Mouse (Mus musculus) sigmoid colon, adult 10 weeks (tissue): Measurements from ENCODE around the gene Rita1. TPM values are rescaled to one million over a fixed set of nuclear protein-coding genes. Genes with fewer than 3 reads are reported as not detected.

Experiments used
- polyA plus RNA-seq: library from polyadenylated mRNA; stranded (reverse); fragments of 350-450 nt; fragmentation: Illumina TruSeq; extraction: RNeasy Lipid Tissue Mini Kit (QIAGEN cat#74804); gene quantifications from one replicate; pipeline ENCODE4 v1.2.3, GENCODE M21; 2014; ENCODE audit warnings: low read depth, low replicate concordance

Rita1 gene
- polyA plus RNA-seq = not detected

DNA sequence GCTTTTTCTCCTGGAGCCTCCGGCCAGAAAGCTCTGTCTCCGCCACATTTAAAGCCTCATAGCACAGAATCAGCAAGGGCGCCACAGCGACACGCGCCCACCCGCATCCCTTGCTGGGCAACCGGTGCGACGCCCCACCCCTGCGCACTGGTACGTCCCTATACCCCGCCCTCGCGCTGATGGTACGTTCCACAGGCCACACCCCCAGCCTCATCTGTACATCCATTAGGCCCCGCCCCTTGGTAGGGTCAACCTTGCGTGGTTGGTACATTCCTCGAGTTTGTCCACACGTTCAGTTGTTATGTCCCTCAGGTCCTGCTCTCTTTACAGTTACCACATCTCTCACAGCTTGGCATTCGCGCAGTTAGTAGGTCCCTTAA is at the start of gene Rita1, which contains the start of gene Ddx54:
Gene Rita1 (minus strand): TSS at position 148 of the 380 bp plus-strand sequence.
Gene Ddx54 (plus strand): TSS at position 298 of the 380 bp plus-strand sequence.

DNA sequence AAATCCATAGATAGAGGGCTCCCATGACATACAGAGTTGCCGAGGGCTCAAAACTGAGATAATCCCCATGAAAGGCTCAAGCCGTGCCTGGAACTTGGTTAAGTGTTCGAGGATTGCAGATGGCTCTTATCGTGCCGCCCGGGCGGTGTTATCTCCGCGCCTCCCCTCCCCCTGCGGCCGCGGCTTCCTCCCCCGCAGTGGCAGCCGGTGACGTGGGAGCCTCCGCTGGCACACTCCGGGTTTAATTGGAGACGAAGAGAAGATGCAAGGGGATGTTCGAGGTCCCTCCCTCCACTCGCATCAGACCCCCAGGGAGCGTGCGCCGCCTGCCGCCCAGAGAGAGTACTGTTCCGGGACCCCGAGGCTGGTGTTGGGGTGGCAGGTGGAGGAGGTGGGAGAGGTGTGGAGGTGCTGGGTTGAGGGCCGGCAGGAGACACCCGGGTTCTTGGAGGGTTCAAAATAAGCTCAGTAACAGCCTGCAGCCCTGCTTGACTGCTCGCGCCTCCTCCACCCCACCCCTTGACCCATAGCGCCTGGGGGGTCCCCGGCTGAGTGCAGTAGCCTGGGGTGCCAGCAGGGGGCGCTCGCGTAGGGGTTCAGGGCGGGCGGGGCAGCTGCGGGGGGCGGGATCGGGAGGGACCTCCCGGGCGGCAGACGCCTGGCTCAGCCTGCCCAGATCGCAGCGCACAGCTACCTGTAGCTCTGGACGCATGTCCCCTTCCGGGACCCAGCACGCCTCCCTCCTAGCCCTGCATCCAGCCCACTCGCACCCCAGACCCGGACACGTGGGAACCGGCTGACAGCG is 36.4 kb upstream of the Rita1 start, which contains the start of gene Rasal1:
Gene Rasal1 (plus strand): TSS at position 244 of the 805 bp plus-strand sequence.

GRCm38 (mm10) chr5:120634131-120634530 is 21.7 kb upstream of the Rita1 start, which contains the start of gene Cfap73:
Cfap73 (minus strand) TSS chr5:120634235.

DNA sequence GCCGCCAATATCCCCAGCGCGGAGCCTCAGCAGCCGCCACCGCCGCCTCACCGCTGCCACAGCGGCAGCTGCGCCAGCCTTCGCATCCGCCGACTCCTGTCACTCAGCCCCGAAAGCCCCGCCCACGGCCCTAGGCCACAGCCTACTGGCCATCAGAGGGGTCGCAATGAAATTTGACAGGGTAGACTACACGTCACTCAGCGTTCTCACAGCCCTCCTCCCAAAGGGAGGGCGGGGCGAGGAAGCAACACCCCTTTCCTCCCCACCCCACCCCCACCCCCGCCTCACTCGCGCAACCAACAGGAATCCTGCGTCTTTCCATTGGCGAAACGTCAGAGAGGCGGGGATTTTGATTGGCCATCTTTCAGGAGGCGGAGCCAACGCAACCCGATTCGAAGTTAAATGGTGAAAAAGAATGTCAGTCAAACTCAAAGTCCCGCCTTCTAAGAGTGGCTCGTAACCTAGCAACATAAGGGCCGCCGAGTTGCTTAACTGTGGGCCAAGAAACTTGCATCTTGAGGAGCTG is 23.8 kb downstream of the Rita1 start, which contains the start of the genes Tpcn1 and Iqcd:
Gene Tpcn1 (minus strand): TSS at position 105 of the 526 bp plus-strand sequence.
Gene Iqcd (plus strand): TSS at position 448 of the 526 bp plus-strand sequence.

Other genes starting within 250 kb of the Rita1 start
- not detected for gene Lhx5, start 180.9 kb downstream of the Rita1 start, polyA plus RNA-seq
- not detected for gene Sdsl, start 139.8 kb downstream of the Rita1 start, polyA plus RNA-seq
- not detected for gene Sds, start 136.1 kb downstream of the Rita1 start, polyA plus RNA-seq
- gene Plbd2, start 109.0 kb downstream of the Rita1 start, polyA plus RNA-seq = 0.60 TPM
- 4.9 TPM for gene Slc8b1, start 101.4 kb downstream of the Rita1 start, polyA plus RNA-seq
- 12.1 TPM for gene Tpcn1, start 23.9 kb downstream of the Rita1 start, polyA plus RNA-seq
- gene Iqcd, start 23.6 kb downstream of the Rita1 start, polyA plus RNA-seq = 0.25 TPM
- 0.73 TPM for gene Ddx54, start 150 bp upstream of the Rita1 start, polyA plus RNA-seq
- gene Cfap73, start 21.6 kb upstream of the Rita1 start, polyA plus RNA-seq = not detected
- not detected for gene Rasal1, start 36.2 kb upstream of the Rita1 start, polyA plus RNA-seq
- gene Dtx1, start 99.3 kb upstream of the Rita1 start, polyA plus RNA-seq = not detected
- 2.9 TPM for gene Oas2, start 137.3 kb upstream of the Rita1 start, polyA plus RNA-seq
- gene Oas3, start 165.1 kb upstream of the Rita1 start, polyA plus RNA-seq = 4.9 TPM
- gene Oas1e, start 182.9 kb upstream of the Rita1 start, polyA plus RNA-seq = not detected
- 2.3 TPM for gene Oas1c, start 199.9 kb upstream of the Rita1 start, polyA plus RNA-seq
- not detected for gene Oas1f, start 234.8 kb upstream of the Rita1 start, polyA plus RNA-seq
- not detected for gene Oas1h, start 248.8 kb upstream of the Rita1 start, polyA plus RNA-seq